Mouse (Mus musculus): ENCODE data around the gene Car3.

The Car3 gene

DNA sequence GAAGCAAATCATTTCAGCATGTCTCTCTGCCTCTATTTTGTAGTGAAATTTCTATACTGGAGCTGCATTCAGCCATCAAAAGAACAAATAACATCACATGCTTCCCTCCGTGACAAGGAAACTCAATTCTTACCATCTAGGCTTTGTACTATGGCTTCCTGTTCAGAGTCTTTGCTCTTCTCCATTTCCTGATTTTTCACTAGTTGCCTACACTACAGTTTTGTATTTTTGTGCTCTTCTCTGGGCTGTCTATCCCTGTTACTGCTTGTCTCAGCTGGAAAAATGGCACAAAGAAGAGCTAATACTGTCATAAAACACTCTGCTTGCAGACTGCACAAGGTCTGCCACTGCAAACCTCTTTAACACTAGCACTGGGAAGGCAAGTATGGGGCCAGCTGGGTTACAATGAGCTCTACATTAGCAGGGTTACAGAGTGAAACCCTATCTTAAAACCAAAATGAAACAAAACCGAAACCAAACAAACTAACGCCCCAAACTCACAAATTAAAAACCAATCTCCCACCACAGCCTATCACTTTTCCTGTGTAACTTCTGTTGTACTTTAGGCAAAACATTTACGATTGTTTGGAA is 48.8 kb downstream of the Car3 start:
- DNase-seq, result no peak

DNA sequence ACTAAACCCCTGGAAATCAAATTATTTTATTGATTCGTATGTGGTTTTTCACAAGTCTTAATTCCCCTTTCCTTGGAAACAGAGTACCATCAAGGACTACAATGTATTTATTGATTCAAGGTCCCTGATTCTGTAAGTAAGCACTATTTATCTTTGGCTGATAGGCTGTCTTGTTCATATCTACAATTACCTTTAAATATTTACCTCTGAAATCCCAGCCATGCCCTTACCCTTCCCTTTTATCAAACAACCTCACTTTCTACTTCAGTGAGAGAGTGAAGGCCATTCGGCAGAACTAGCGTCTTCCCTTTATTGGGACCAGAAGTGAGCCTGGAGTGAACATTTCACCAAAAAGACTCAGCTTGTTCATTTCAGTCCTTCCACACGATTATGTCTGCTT is 50.5 kb downstream of the Car3 start:
- DNase-seq, result no peak

DNA sequence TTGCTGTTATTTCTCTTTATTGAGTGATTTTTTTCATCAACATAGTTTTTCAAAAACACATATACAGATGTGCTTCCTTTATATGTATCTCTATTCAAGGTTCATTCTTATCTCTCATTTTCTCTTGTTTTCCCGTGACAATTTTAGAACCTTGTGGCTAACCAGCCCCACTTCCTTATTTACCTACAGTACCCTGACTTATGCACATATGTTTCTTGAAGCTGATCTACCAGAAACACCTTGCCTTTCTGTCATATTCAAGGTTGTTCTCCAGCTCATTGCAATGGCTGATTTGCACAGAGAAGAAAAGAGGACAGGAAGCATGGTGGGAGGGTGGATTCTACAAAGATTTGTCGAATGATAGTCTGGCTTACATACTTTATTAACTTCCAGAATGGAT is 52.0 kb downstream of the Car3 start:
- no peak for DNase-seq

DNA sequence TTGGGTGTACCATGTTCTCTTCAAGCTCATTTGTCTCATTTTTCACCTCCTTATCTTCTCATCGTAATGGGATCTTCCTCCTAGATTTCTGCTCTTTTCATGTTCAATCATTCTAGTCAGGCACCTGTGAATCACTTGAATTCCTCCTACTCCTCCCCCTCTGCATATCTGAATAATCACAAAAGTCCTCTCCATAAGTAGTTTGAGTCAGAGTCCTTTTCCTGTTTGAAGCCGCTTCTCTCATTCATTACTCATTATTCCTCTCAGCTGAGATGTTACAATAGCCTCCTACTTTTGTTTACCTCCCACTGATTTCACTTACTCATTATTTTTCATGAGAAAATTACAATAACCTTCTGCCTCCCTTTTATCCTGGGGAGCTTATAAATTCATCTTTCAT is 53.9 kb downstream of the Car3 start:
- DNase-seq, result no peak
